Mouse (Mus musculus) myocyte (in vitro differentiated cells): Measurements from ENCODE around the gene Wwox.

Source experiments
- MAX ChIP-seq: IDR thresholded peaks from one replicate; pipeline ENCODE4 v1.6.1; 2011; ENCODE audit warnings: low read depth, mild to moderate bottlenecking, control low read depth
- MYOG ChIP-seq, 3 experiments: IDR thresholded peaks; one replicate each; pipeline ENCODE4 v1.6.1; 2011; ENCODE audit warnings: control low read depth in 2 of 3, low read depth in 2 of 3, mild to moderate bottlenecking in 2 of 3; ENCODE audit not compliant: insufficient read length in 2 of 3, control insufficient read depth in 1 of 3, insufficient read depth in 1 of 3
- POLR2A ChIP-seq: IDR thresholded peaks from one replicate; pipeline ENCODE4 v1.6.1; 2011; ENCODE audit warnings: low read depth, mild to moderate bottlenecking, control low read depth, moderate library complexity; ENCODE audit not compliant: insufficient read length
- TCF12 ChIP-seq: IDR thresholded peaks from one replicate; pipeline ENCODE4 v1.6.1; 2011; ENCODE audit warnings: mild to moderate bottlenecking, control low read depth; ENCODE audit not compliant: poor library complexity, insufficient read depth, severe bottlenecking
- TCF3 ChIP-seq: IDR thresholded peaks from one replicate; pipeline ENCODE4 v1.6.1; 2011; ENCODE audit warnings: low read depth, control low read depth; ENCODE audit not compliant: insufficient read length
- USF1 ChIP-seq: IDR thresholded peaks from one replicate; pipeline ENCODE4 v1.6.1; 2011; ENCODE audit warnings: low read depth, mild to moderate bottlenecking, control low read depth, moderate library complexity

GRCm38 (mm10) chr8:114849461-114849860 is 410.0 kb downstream of the Wwox start:
- no peak for TF ChIP-seq TCF12
- no peak for TF ChIP-seq MYOG (IDR thresholded peaks at IDR 0.05; ENCODE audit: control insufficient read depth in 1 of 3, insufficient read depth in 1 of 3, insufficient read length in 2 of 3, low read depth in 2 of 3)
- TF ChIP-seq TCF3: no peak
- no peak for TF ChIP-seq POLR2A
- no peak for TF ChIP-seq MAX
- no peak for TF ChIP-seq USF1
